Mouse (Mus musculus): ENCODE results near the gene Spag8. TPM values are rescaled to one million over a fixed set of nuclear protein-coding genes. Genes with fewer than 3 reads are reported as not detected.

Gene Spag8
- polyA plus RNA-seq, 1 experiment from 2014 or later, result 1.8 TPM

- Histone ChIP-seq H3K4me2 (ENCODE audit: low read depth, low read length) (peak within 1 kb of the TSS; percentile 97), H3K36me3 (replicated peaks; ENCODE audit: control insufficient read depth, insufficient read depth, low read depth, low read length) (no peaks in the 10 kb centered on the region), H3K9me3 (replicated peaks; ENCODE audit: control insufficient read depth, low read length) (no peaks in the 10 kb centered on the region), H3K9ac (replicated peaks; ENCODE audit: low read length) (peak within 1 kb of the TSS; percentile 92), H3K27ac (replicated peaks; ENCODE audit: low read depth, low read length) (peak within 1 kb of the TSS; percentile 59), H3K4me3 (ENCODE audit: low read depth, low read length) (peak within 1 kb of the TSS; percentile 69), H3K4me1 (ENCODE audit: control insufficient read depth, insufficient read depth, low read length) (peaks cover 9% of the 10 kb centered on the region; the same call in 1 of the 2 replicates), H3K27me3 (ENCODE audit: control insufficient read depth, insufficient read depth, low read length) (no peaks in the 10 kb centered on the region; the same call in 1 of the 2 replicates)
- WGBS, result under 1% methylated on average over 42 of the region's 70 CpGs
- peak; percentile 56 for DNase-seq (ENCODE audit: low spot score)
- ATAC-seq (replicated peaks; ENCODE audit: insufficient number of reproducible peaks, low FRiP score, low TSS enrichment, low read depth), result peak; percentile 60
These were observed 22.1 kb downstream of the Spag8 start, which contains the start of gene Npr2 for GRCm38 (mm10) chr4:43631046-43631955. Gene Npr2 (plus strand): TSS chr4:43631935.

DNA sequence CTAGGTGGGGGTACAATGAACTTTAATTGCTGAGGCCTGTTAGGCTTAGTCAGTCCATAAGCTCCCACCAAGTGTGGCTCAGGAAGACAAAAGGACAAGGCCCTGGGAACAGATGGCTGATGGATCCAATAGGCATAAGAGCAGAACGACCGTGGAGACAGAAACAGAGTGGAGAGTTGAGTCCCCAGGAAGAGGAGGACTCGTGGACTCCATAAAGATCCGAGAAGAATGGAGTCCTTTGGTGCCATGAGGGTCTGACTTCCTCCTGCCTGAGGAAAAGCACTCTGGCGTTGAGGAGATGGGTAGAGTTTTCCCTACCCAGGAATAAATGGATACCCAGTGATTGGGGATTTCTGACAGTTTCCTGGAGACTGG, 22.7 kb downstream of the Spag8 start:
- Histone ChIP-seq H3K36me3 (replicated peaks; ENCODE audit: control insufficient read depth, insufficient read depth, low read depth, low read length) (no peaks in the 10 kb centered on the region), H3K4me1 (ENCODE audit: control insufficient read depth, insufficient read depth, low read length) (peaks cover 9% of the 10 kb centered on the region; the same call in 1 of the 2 replicates), H3K27ac (replicated peaks; ENCODE audit: low read depth, low read length) (peak overlapping the region; percentile 59; the same call in 1 of the 2 replicates), H3K4me2 (ENCODE audit: low read depth, low read length) (peak overlapping the region; percentile 97), H3K9me3 (replicated peaks; ENCODE audit: control insufficient read depth, low read length) (no peaks in the 10 kb centered on the region), H3K4me3 (ENCODE audit: low read depth, low read length) (peak overlapping the region; percentile 69), H3K9ac (replicated peaks; ENCODE audit: low read length) (peak overlapping the region; percentile 92), H3K27me3 (ENCODE audit: control insufficient read depth, insufficient read depth, low read length) (no peaks in the 10 kb centered on the region; the same call in 1 of the 2 replicates)
- WGBS, result 20% methylated on average over 5 of the region's 5 CpGs
- DNase-seq (ENCODE audit: low spot score), result no peak
- no peak for ATAC-seq (replicated peaks; ENCODE audit: insufficient number of reproducible peaks, low FRiP score, low TSS enrichment, low read depth)

- 2% methylated on average over 5 of the region's 5 CpGs for WGBS
- H3K4me3 ChIP-seq (ENCODE audit: low read depth, low read length), result no peak overlapping the region
These were observed 23.3 kb downstream of the Spag8 start for GRCm38 (mm10) chr4:43630030-43630581.

GRCm38 (mm10) chr4:43629106-43629817, 24.1 kb downstream of the Spag8 start:
- no peak overlapping the region for H3K9ac ChIP-seq (replicated peaks; ENCODE audit: low read length)
- WGBS, result 39% methylated on average over 20 of the region's 20 CpGs
- H3K36me3 ChIP-seq (replicated peaks; ENCODE audit: control insufficient read depth, insufficient read depth, low read depth, low read length), result no peaks in the 10 kb centered on the region
- ATAC-seq (replicated peaks; ENCODE audit: insufficient number of reproducible peaks, low FRiP score, low TSS enrichment, low read depth) (no peak), DNase-seq (ENCODE audit: low spot score) (peak; percentile 30)
- H3K27ac ChIP-seq (replicated peaks; ENCODE audit: low read depth, low read length), result no peak overlapping the region
- peaks cover 9% of the 10 kb centered on the region; the same call in 1 of the 2 replicates for H3K4me1 ChIP-seq (ENCODE audit: control insufficient read depth, insufficient read depth, low read length)
- H3K4me3 ChIP-seq (ENCODE audit: low read depth, low read length), result no peak overlapping the region
- no peak overlapping the region for H3K4me2 ChIP-seq (ENCODE audit: low read depth, low read length)
- H3K27me3 ChIP-seq (ENCODE audit: control insufficient read depth, insufficient read depth, low read length), result no peaks in the 10 kb centered on the region; the same call in 1 of the 2 replicates
- no peaks in the 10 kb centered on the region for H3K9me3 ChIP-seq (replicated peaks; ENCODE audit: control insufficient read depth, low read length)

More at GRCm38 (mm10) chr4:43630030-43630581, 23.3 kb downstream of the Spag8 start:
- H3K4me2 ChIP-seq (ENCODE audit: low read depth, low read length), result no peak overlapping the region
- H3K9me3 ChIP-seq (replicated peaks; ENCODE audit: control insufficient read depth, low read length), result no peaks in the 10 kb centered on the region
- H3K9ac ChIP-seq (replicated peaks; ENCODE audit: low read length), result no peak overlapping the region
- no peaks in the 10 kb centered on the region for H3K36me3 ChIP-seq (replicated peaks; ENCODE audit: control insufficient read depth, insufficient read depth, low read depth, low read length)
- peak; percentile 91 for DNase-seq (ENCODE audit: low spot score)
- H3K27ac ChIP-seq (replicated peaks; ENCODE audit: low read depth, low read length), result no peak overlapping the region
- peaks cover 9% of the 10 kb centered on the region; the same call in 1 of the 2 replicates for H3K4me1 ChIP-seq (ENCODE audit: control insufficient read depth, insufficient read depth, low read length)
- no peaks in the 10 kb centered on the region; the same call in 1 of the 2 replicates for H3K27me3 ChIP-seq (ENCODE audit: control insufficient read depth, insufficient read depth, low read length)
- peak; percentile 32; the same call in 1 of the 2 replicates for ATAC-seq (replicated peaks; ENCODE audit: insufficient number of reproducible peaks, low FRiP score, low TSS enrichment, low read depth)

- WGBS, result 80% methylated on average over 4 of the region's 4 CpGs
- ATAC-seq (replicated peaks; ENCODE audit: insufficient number of reproducible peaks, low FRiP score, low TSS enrichment, low read depth) (no peak), DNase-seq (ENCODE audit: low spot score) (no peak)
- Histone ChIP-seq H3K4me2 (ENCODE audit: low read depth, low read length) (no peak overlapping the region), H3K4me1 (ENCODE audit: control insufficient read depth, insufficient read depth, low read length) (no peaks in the 10 kb centered on the region), H3K36me3 (replicated peaks; ENCODE audit: control insufficient read depth, insufficient read depth, low read depth, low read length) (no peaks in the 10 kb centered on the region), H3K9me3 (replicated peaks; ENCODE audit: control insufficient read depth, low read length) (no peaks in the 10 kb centered on the region), H3K27me3 (ENCODE audit: control insufficient read depth, insufficient read depth, low read length) (no peaks in the 10 kb centered on the region), H3K27ac (replicated peaks; ENCODE audit: low read depth, low read length) (no peak overlapping the region), H3K4me3 (ENCODE audit: low read depth, low read length) (no peak overlapping the region), H3K9ac (replicated peaks; ENCODE audit: low read length) (no peak overlapping the region)
These were observed 33.1 kb downstream of the Spag8 start for GRCm38 (mm10) chr4:43620146-43620778.

- H3K9me3 ChIP-seq (replicated peaks; ENCODE audit: control insufficient read depth, low read length), result no peaks in the 10 kb centered on the region
- no peak overlapping the region for H3K9ac ChIP-seq (replicated peaks; ENCODE audit: low read length)
- H3K27ac ChIP-seq (replicated peaks; ENCODE audit: low read depth, low read length), result no peak overlapping the region
- DNase-seq (ENCODE audit: low spot score) (no peak), ATAC-seq (replicated peaks; ENCODE audit: insufficient number of reproducible peaks, low FRiP score, low TSS enrichment, low read depth) (no peak)
- H3K4me1 ChIP-seq (ENCODE audit: control insufficient read depth, insufficient read depth, low read length), result no peaks in the 10 kb centered on the region
- H3K4me3 ChIP-seq (ENCODE audit: low read depth, low read length), result no peak overlapping the region
- no peak overlapping the region for H3K4me2 ChIP-seq (ENCODE audit: low read depth, low read length)
- H3K27me3 ChIP-seq (ENCODE audit: control insufficient read depth, insufficient read depth, low read length), result no peaks in the 10 kb centered on the region
- no peaks in the 10 kb centered on the region for H3K36me3 ChIP-seq (replicated peaks; ENCODE audit: control insufficient read depth, insufficient read depth, low read depth, low read length)
- WGBS, result 65% methylated on average over 3 of the region's 3 CpGs
These were observed 40.2 kb downstream of the Spag8 start for GRCm38 (mm10) chr4:43613060-43613730.

DNA sequence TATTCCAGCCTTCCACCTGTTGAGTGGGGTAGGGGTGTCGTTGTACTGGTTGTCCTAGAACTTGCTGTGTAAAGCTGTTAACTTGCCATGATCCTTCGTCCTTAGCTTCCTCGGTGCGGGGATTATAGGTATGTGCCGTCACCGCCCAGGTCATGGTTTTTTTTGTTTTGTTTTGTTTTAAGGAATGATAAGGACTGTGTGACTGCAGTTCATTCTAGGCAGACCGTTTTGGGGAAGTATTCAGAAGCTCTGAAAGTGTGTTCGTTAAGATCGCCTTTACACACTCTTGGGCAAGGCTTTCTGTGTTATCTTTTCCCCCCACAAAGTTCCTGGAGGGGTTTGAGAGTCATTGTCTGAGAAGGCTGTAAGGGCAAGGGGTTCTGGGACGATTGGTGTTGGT, 40.9 kb downstream of the Spag8 start:
- no peak overlapping the region for H3K9ac ChIP-seq (replicated peaks; ENCODE audit: low read length)
- H3K4me3 ChIP-seq (ENCODE audit: low read depth, low read length), result no peak overlapping the region
- no peaks in the 10 kb centered on the region for H3K4me1 ChIP-seq (ENCODE audit: control insufficient read depth, insufficient read depth, low read length)
- ATAC-seq (replicated peaks; ENCODE audit: insufficient number of reproducible peaks, low FRiP score, low TSS enrichment, low read depth) (no peak), DNase-seq (ENCODE audit: low spot score) (no peak)
- H3K36me3 ChIP-seq (replicated peaks; ENCODE audit: control insufficient read depth, insufficient read depth, low read depth, low read length), result no peaks in the 10 kb centered on the region
- H3K27me3 ChIP-seq (ENCODE audit: control insufficient read depth, insufficient read depth, low read length), result no peaks in the 10 kb centered on the region
- no peak overlapping the region for H3K4me2 ChIP-seq (ENCODE audit: low read depth, low read length)
- 72% methylated on average over 10 of the region's 10 CpGs for WGBS
- H3K27ac ChIP-seq (replicated peaks; ENCODE audit: low read depth, low read length), result no peak overlapping the region
- no peaks in the 10 kb centered on the region for H3K9me3 ChIP-seq (replicated peaks; ENCODE audit: control insufficient read depth, low read length)
